Mouse (Mus musculus) heart, adult 11 months (tissue): ENCODE results near the gene Pik3r5.

Source experiments
- DNase-seq: peaks from one replicate; pipeline ENCODE4 v3.0.0; 2022

Gene Pik3r5

GRCm38 (mm10) chr11:68431699-68432360, at the start of gene Pik3r5:
Gene Pik3r5, plus strand, starts transcription at chr11:68432121.
- DNase-seq, result peak; percentile 98

GRCm38 (mm10) chr11:68383519-68383918, 48.4 kb upstream of the Pik3r5 start:
- DNase-seq, result no peak

GRCm38 (mm10) chr11:68384131-68384530, 47.8 kb upstream of the Pik3r5 start:
- DNase-seq, result no peak

GRCm38 (mm10) chr11:68384592-68385020, 47.3 kb upstream of the Pik3r5 start:
- peak; percentile 91 for DNase-seq

GRCm38 (mm10) chr11:68385021-68385821, 46.7 kb upstream of the Pik3r5 start:
- peak; percentile 94 for DNase-seq

- peak; percentile 94 for DNase-seq
Measured at GRCm38 (mm10) chr11:68385921-68386588, 45.9 kb upstream of the Pik3r5 start.

- peak; percentile 98 for DNase-seq
Measured at GRCm38 (mm10) chr11:68386589-68387440, 45.1 kb upstream of the Pik3r5 start.

GRCm38 (mm10) chr11:68387441-68387760, 44.5 kb upstream of the Pik3r5 start:
- no peak for DNase-seq

GRCm38 (mm10) chr11:68387971-68388654, 43.8 kb upstream of the Pik3r5 start:
- DNase-seq, result peak; percentile 96

- no peak for DNase-seq
Measured at GRCm38 (mm10) chr11:68388655-68389015, 43.3 kb upstream of the Pik3r5 start.

GRCm38 (mm10) chr11:68389621-68390020, 42.3 kb upstream of the Pik3r5 start:
- peak; percentile 90 for DNase-seq

- peak; percentile 97 for DNase-seq
Measured at GRCm38 (mm10) chr11:68390381-68391287, 41.3 kb upstream of the Pik3r5 start.

- DNase-seq, result no peak
Measured at GRCm38 (mm10) chr11:68393897-68394490, 37.9 kb upstream of the Pik3r5 start.

- no peak for DNase-seq
Measured at GRCm38 (mm10) chr11:68394749-68395148, 37.2 kb upstream of the Pik3r5 start.

GRCm38 (mm10) chr11:68395546-68395945, 36.4 kb upstream of the Pik3r5 start:
- DNase-seq, result no peak

- DNase-seq, result peak; percentile 91
Measured at GRCm38 (mm10) chr11:68398891-68399547, 32.9 kb upstream of the Pik3r5 start.

GRCm38 (mm10) chr11:68399548-68400020, 32.3 kb upstream of the Pik3r5 start:
- DNase-seq, result peak; percentile 94

GRCm38 (mm10) chr11:68400021-68400671, 31.8 kb upstream of the Pik3r5 start:
- DNase-seq, result peak; percentile 94

- no peak for DNase-seq
Measured at GRCm38 (mm10) chr11:68400727-68401219, 31.1 kb upstream of the Pik3r5 start, which contains the start of gene Ntn1. Gene Ntn1, minus strand, starts transcription at chr11:68400823.
